Mouse (Mus musculus) neural tube, embryonic 11.5 days (tissue): ENCODE data around the gene Lrrc3c. TPM values are rescaled to one million over a fixed set of nuclear protein-coding genes. Genes with fewer than 3 reads are reported as not detected.
"Not testable (repeated sequence)": the region's sequence is repeated elsewhere in the genome, so short reads cannot be mapped to it uniquely, and the experiment has no call there.

Experiments
- ATAC-seq: fragments of 200-750 bp; cut with Nextera tagmentation; 2 replicates; pipeline ENCODE4 v1.8.0; 2017; ENCODE audit warnings: moderate number of reproducible peaks, mild to moderate bottlenecking, moderate TSS enrichment, moderate library complexity; ENCODE audit not compliant: insufficient read depth, low FRiP score, low TSS enrichment
- DNase-seq: peaks from one replicate; pipeline ENCODE4 v3.0.0-alpha.2; 2015; ENCODE audit warnings: low spot score
- H3K27ac ChIP-seq: fragments of 300-500 bp; sonication (generic); 2 replicates; pipeline ENCODE4 v1.5.1; 2014; ENCODE audit warnings: low read depth, mild to moderate bottlenecking, low read length
- H3K27me3 ChIP-seq: fragments of 300-500 bp; sonication (generic); 2 replicates; pipeline ENCODE4 v1.6.1; 2014; ENCODE audit warnings: mild to moderate bottlenecking, low read length, mixed read lengths; ENCODE audit not compliant: control insufficient read depth, insufficient read depth
- H3K36me3 ChIP-seq: fragments of 300-500 bp; sonication (generic); 2 replicates; pipeline ENCODE4 v1.6.1; 2014; ENCODE audit warnings: mild to moderate bottlenecking, low read length, moderate library complexity, mixed read lengths; ENCODE audit not compliant: control insufficient read depth, insufficient read depth
- H3K4me1 ChIP-seq: fragments of 300-500 bp; sonication (generic); 2 replicates; pipeline ENCODE4 v1.6.1; 2014; ENCODE audit warnings: low read length, mixed read lengths; ENCODE audit not compliant: control insufficient read depth, insufficient read depth
- H3K4me2 ChIP-seq: fragments of 300-500 bp; sonication (generic); 2 replicates; pipeline ENCODE4 v1.6.1; 2014; ENCODE audit warnings: low read depth, mild to moderate bottlenecking, moderate library complexity
- H3K4me3 ChIP-seq: fragments of 300-500 bp; sonication (generic); 2 replicates; pipeline ENCODE4 v1.5.1; 2014; ENCODE audit warnings: low read depth, low read length
- H3K9ac ChIP-seq: fragments of 300-500 bp; sonication (generic); 2 replicates; pipeline ENCODE4 v1.6.1; 2014; ENCODE audit warnings: mild to moderate bottlenecking, low read length
- H3K9me3 ChIP-seq: fragments of 300-500 bp; sonication (generic); 2 replicates; pipeline ENCODE4 v1.6.1; 2016; ENCODE audit warnings: low read length; ENCODE audit not compliant: control insufficient read depth
- WGBS: fragments of 180-500 bp; shearing (Covaris S2); extraction: QIAGEN DNeasy Blood & Tissue Kit; methylation state at CpG from one replicate; pipeline ENCODE4 v1.1.7; 2014; 5-methylcytosine and 5-hydroxymethylcytosine counted together
- polyA plus RNA-seq: library from polyadenylated mRNA; unstranded; fragments of >200 nt; fragmentation: Nextera tagmentation; extraction: Ambion mirVana; gene quantifications from 2 replicates; pipeline ENCODE4 v1.2.1, GENCODE M21; 2014

The Lrrc3c gene
- polyA plus RNA-seq, 1 experiment from 2014 or later, result not detected

GRCm38 (mm10) chr11:98628706-98629105, 30.6 kb downstream of the Lrrc3c start:
- no peak for ATAC-seq
- no peak overlapping the region for H3K4me3 ChIP-seq
- WGBS, result 95% methylated on average over 3 of the region's 3 CpGs
- DNase-seq, result no peak
- no peaks in the 10 kb centered on the region for H3K4me1 ChIP-seq
- no peak overlapping the region for H3K9ac ChIP-seq
- H3K4me2 ChIP-seq, result no peak overlapping the region
- H3K9me3 ChIP-seq, result no peaks in the 10 kb centered on the region
- no peaks in the 10 kb centered on the region for H3K36me3 ChIP-seq
- H3K27ac ChIP-seq, result no peak overlapping the region
- no peaks in the 10 kb centered on the region for H3K27me3 ChIP-seq

GRCm38 (mm10) chr11:98630646-98631045, 32.6 kb downstream of the Lrrc3c start:
- H3K36me3 ChIP-seq, result no peaks in the 10 kb centered on the region
- ATAC-seq, result no peak
- H3K9ac ChIP-seq, result no peak overlapping the region
- no peak overlapping the region for H3K4me2 ChIP-seq
- no peak for DNase-seq
- 89% methylated on average over 5 of the region's 5 CpGs for WGBS
- H3K4me3 ChIP-seq, result no peak overlapping the region
- no peaks in the 10 kb centered on the region for H3K27me3 ChIP-seq
- no peak overlapping the region for H3K27ac ChIP-seq
- H3K4me1 ChIP-seq, result no peaks in the 10 kb centered on the region
- no peaks in the 10 kb centered on the region for H3K9me3 ChIP-seq

- DNase-seq, ATAC-seq, H3K4me3 ChIP-seq: not testable (repeated sequence)
These were observed 37.4 kb downstream of the Lrrc3c start for GRCm38 (mm10) chr11:98635312-98635970.

GRCm38 (mm10) chr11:98637501-98637900, 39.4 kb downstream of the Lrrc3c start:
- H3K4me2 ChIP-seq, result no peak overlapping the region
- no peak overlapping the region for H3K27ac ChIP-seq
- H3K9ac ChIP-seq, result no peak overlapping the region
- ATAC-seq (no peak), DNase-seq (no peak)
- H3K4me3 ChIP-seq, result no peak overlapping the region
- no peaks in the 10 kb centered on the region for H3K9me3 ChIP-seq
- no peaks in the 10 kb centered on the region for H3K36me3 ChIP-seq
- no peaks in the 10 kb centered on the region for H3K4me1 ChIP-seq
- WGBS, result 95% methylated on average over 1 of the region's 1 CpGs
- H3K27me3 ChIP-seq, result no peaks in the 10 kb centered on the region

More at GRCm38 (mm10) chr11:98635312-98635970, 37.4 kb downstream of the Lrrc3c start:
- H3K9ac ChIP-seq, H3K4me2 ChIP-seq, H3K4me1 ChIP-seq, H3K27ac ChIP-seq, H3K9me3 ChIP-seq, H3K36me3 ChIP-seq, H3K27me3 ChIP-seq: not testable (repeated sequence)
- WGBS, result 38% methylated on average over 10 of the region's 10 CpGs

GRCm38 (mm10) chr11:98640091-98640490, 42.0 kb downstream of the Lrrc3c start:
- WGBS, result 66% methylated on average over 5 of the region's 5 CpGs
- ATAC-seq, result no peak
- H3K4me2 ChIP-seq, result no peak overlapping the region
- H3K4me1 ChIP-seq, result no peaks in the 10 kb centered on the region
- DNase-seq, result no peak
- no peaks in the 10 kb centered on the region for H3K36me3 ChIP-seq
- no peaks in the 10 kb centered on the region for H3K9me3 ChIP-seq
- no peak overlapping the region for H3K4me3 ChIP-seq
- no peaks in the 10 kb centered on the region for H3K27me3 ChIP-seq
- no peak overlapping the region for H3K27ac ChIP-seq
- H3K9ac ChIP-seq, result no peak overlapping the region

GRCm38 (mm10) chr11:98644757-98645156, 46.7 kb downstream of the Lrrc3c start:
- WGBS, result 84% methylated on average over 3 of the region's 3 CpGs

GRCm38 (mm10) chr11:98645946-98646345, 47.9 kb downstream of the Lrrc3c start:
- WGBS, result 83% methylated on average over 2 of the region's 2 CpGs
- no peaks in the 10 kb centered on the region for H3K36me3 ChIP-seq
- no peak overlapping the region for H3K4me3 ChIP-seq

More at GRCm38 (mm10) chr11:98644757-98645156, 46.7 kb downstream of the Lrrc3c start:
- H3K4me3 ChIP-seq, result no peak overlapping the region
- no peaks in the 10 kb centered on the region for H3K9me3 ChIP-seq
- ATAC-seq (no peak), DNase-seq (no peak)
- H3K36me3 ChIP-seq, result no peaks in the 10 kb centered on the region
- no peak overlapping the region for H3K27ac ChIP-seq
- no peak overlapping the region for H3K9ac ChIP-seq
- no peak overlapping the region for H3K4me2 ChIP-seq
- no peaks in the 10 kb centered on the region for H3K27me3 ChIP-seq
- no peaks in the 10 kb centered on the region for H3K4me1 ChIP-seq

GRCm38 (mm10) chr11:98646459-98646858, 48.4 kb downstream of the Lrrc3c start, which contains the start of gene Gsdma2:
Gene Gsdma2, plus strand, starts transcription at chr11:98646759.
- no peaks in the 10 kb centered on the region for H3K9me3 ChIP-seq
- H3K36me3 ChIP-seq, result no peaks in the 10 kb centered on the region
- H3K27me3 ChIP-seq, result no peaks in the 10 kb centered on the region
- no peak within 1 kb of the TSS for H3K4me2 ChIP-seq
- H3K4me3 ChIP-seq, result no peak within 1 kb of the TSS
- no peaks in the 10 kb centered on the region for H3K4me1 ChIP-seq
- ATAC-seq (no peak), DNase-seq (no peak)
- no peak within 1 kb of the TSS for H3K27ac ChIP-seq
- no peak within 1 kb of the TSS for H3K9ac ChIP-seq
- 70% methylated on average over 2 of the region's 2 CpGs for WGBS

More at GRCm38 (mm10) chr11:98645946-98646345, 47.9 kb downstream of the Lrrc3c start:
- Histone ChIP-seq H3K4me2 (no peak overlapping the region), H3K4me1 (no peaks in the 10 kb centered on the region), H3K27ac (no peak overlapping the region), H3K27me3 (no peaks in the 10 kb centered on the region), H3K9me3 (no peaks in the 10 kb centered on the region), H3K9ac (no peak overlapping the region)
- ATAC-seq (no peak), DNase-seq (no peak)
